Mouse (Mus musculus): ENCODE measurements around the gene Umad1.
"Not testable (repeated sequence)": the region's sequence is repeated elsewhere in the genome, so short reads cannot be mapped to it uniquely, and the experiment has no call there.

Umad1 gene

GRCm38 (mm10) chr6:8319591-8319990 lies 60.5 kb downstream of the Umad1 start:
- DNase-seq, result no peak

DNA sequence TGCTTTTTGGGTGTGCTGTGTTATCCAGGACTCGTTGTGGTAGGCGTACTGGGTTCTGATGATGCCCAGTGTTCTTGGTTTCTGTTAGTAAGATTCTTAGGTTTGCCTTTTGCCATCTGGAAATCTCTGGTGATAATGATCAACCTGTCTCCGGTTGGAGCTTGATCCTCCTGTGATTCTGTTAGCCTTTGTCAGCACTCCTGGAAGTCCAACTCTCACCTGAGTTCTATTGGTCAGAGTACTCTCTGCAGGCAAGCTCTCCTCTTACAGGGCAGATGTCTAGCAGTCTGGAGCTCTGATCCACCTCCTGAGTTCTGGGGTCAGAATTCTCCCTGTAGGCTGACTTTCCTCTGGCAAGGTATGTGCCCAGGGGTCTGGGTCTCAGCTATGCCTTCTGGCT lies 72.4 kb downstream of the Umad1 start:
- DNase-seq, result not testable (repeated sequence)

GRCm38 (mm10) chr6:8333380-8333779 lies 74.3 kb downstream of the Umad1 start:
- DNase-seq, result no peak

- DNase-seq, result no peak
Measured at GRCm38 (mm10) chr6:8336487-8337390, 77.7 kb downstream of the Umad1 start.

GRCm38 (mm10) chr6:8339453-8339852 lies 80.4 kb downstream of the Umad1 start:
- DNase-seq, result no peak

DNA sequence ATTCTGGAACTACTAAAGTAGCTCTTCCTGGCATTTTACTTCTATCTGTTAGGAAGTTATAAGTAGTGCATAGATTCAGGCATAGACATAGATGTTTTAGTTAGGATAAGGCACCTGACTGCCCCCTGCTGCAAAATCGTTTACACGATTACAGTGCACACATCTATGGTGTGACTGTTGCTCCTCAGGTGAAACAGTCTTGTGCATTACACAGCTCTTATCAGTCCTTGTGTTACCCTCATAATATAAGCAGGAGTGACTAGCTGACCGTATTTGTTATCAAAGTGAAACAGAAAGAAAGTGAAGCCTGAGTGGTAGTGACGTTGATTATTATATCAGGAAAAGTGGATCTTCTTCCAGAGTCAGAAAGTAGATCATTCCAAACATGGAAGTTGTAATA lies 84.2 kb downstream of the Umad1 start:
- no peak for DNase-seq

GRCm38 (mm10) chr6:8345219-8345856 lies 86.2 kb downstream of the Umad1 start:
- no peak for DNase-seq

GRCm38 (mm10) chr6:8347154-8347553 lies 88.1 kb downstream of the Umad1 start:
- DNase-seq, result no peak

DNA sequence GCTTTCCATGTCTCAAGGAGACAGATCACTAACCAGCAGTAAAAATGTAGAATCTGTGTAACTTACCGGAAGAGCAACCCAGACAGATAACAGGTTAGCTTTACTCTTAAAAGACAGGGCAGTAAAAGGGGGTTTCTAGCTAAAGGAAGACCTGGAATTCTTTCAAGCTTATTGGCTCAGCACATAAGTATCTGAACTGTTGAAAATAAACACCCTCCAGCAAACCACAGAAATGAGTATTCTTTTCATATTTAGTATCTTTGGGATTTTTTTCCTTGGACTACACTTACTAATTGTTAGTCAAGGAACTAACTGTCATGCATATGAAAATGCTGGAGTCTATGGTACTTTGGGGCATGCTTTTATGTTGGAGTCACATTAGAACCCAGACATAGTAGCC lies 89.3 kb downstream of the Umad1 start:
- DNase-seq, result no peak

GRCm38 (mm10) chr6:8349060-8349670 lies 90.1 kb downstream of the Umad1 start:
- DNase-seq, result no peak

GRCm38 (mm10) chr6:8351507-8351906 lies 92.4 kb downstream of the Umad1 start:
- DNase-seq, result no peak

- no peak for DNase-seq
Measured at GRCm38 (mm10) chr6:8352533-8353168, 93.6 kb downstream of the Umad1 start.

DNA sequence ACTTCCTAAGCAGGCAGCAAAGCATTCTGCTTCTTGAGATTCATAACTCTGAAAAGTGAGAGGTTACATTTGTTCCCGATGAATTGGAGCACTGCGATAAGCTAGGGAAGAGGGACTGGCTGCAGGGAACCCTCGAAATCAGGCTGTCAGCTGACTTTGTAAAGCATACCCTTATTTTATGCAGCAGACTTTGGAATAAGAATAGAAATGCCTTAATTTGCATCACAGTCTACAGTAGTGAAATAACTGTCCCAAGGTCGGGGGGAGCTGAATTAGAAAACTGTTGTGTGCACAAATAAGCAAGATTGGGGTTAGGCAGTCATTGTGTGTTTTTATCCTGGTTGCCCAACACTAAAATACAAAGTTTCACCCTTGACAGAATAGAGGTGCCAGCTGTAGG lies 94.4 kb downstream of the Umad1 start:
- DNase-seq, result no peak

GRCm38 (mm10) chr6:8354846-8355245 lies 95.8 kb downstream of the Umad1 start:
- no peak for DNase-seq

DNA sequence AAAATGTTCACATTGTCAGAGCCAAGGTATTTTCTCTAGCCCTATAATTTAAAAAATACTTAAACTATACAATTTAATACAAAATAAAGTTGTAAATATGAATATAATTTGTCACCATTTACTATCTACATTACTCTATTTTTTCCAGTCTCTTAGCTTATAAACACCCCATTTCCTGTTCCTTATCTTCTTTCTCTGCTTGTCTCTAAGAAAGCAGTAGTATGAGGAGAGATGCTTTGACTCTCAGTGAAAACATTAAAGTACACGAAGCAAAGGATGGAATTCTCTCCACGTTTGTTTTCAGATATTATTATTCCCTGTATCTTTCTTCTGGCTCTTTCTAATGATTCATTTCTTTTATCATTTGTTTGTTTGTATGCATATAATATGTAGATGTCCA lies 99.1 kb downstream of the Umad1 start:
- DNase-seq, result no peak

DNA sequence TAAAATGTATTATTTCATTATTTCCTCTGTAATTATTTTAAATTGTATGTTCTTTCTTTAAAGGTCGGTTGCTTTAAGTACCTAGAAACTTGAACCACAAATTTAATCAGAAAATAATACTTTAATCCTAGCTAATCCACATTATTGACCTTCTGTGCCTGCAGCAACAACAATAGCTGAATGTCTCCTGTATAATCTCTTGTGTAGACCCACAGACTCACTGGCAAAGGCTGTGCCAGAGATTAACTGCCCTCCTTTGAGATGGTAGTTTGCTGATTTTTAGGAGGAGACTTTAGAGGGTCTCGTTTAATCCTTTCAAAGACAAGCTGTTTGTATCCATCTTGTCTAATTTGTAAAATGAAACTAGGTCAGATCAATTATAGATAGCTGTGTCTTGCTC lies 99.7 kb downstream of the Umad1 start:
- no peak for DNase-seq

DNA sequence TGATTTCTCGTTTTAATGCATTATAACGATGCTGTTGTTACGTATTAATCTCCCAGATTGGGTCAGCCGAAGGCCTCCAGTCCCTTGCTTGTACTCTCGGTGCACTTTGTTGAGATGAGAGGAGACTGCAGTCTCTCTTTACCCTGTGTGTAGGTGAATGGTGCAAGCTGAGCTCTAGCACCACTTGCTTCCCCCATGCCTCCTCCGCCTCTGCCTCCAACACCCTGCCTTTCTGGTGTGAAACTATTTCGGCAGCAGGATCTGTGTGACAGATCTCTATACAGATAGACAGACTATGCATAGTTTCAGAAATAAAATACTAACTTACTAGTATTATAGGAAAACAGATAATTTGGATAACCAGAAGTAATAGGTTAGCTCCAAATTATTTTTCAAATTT lies 101.7 kb downstream of the Umad1 start:
- DNase-seq, result no peak

DNA sequence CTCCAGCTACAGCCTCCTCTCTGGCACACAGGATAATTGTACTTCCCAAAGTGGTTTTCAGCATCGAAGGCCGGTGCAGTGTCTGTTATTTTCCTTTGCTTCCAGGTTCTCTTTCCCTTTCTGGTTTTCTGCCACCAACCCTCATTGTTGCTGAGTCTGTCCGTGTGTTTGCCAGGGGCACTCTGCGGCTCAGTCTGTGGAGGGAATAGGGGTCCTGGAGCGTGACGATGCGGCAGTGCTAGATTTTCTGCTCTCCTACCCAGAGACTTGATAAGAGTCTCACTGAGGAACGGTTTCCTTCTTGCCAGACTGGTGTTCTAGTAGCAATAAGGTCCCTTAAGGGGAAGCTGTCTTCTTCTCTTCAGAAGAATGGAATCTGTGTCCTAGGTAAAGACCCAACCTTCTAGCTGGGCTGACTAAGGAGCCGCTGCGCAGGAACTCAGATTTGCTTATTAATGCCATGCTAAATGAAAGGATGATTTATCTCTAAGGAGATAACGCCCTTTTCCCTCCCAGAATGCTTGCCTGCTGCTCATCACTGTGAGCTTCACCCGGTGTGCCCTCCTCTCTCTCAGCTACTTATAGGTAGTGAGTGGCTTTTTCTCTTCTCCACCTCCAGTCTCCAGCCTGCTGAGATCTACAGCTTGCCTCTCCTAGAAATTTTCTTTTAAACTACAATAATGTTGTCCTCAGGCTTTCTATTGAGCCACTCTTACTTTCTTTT lies 105.1 kb downstream of the Umad1 start:
- DNase-seq, result no peak

- no peak for DNase-seq
Measured at GRCm38 (mm10) chr6:8364757-8365150, 105.7 kb downstream of the Umad1 start.

- no peak for DNase-seq
Measured at GRCm38 (mm10) chr6:8367675-8368074, 108.6 kb downstream of the Umad1 start.

DNA sequence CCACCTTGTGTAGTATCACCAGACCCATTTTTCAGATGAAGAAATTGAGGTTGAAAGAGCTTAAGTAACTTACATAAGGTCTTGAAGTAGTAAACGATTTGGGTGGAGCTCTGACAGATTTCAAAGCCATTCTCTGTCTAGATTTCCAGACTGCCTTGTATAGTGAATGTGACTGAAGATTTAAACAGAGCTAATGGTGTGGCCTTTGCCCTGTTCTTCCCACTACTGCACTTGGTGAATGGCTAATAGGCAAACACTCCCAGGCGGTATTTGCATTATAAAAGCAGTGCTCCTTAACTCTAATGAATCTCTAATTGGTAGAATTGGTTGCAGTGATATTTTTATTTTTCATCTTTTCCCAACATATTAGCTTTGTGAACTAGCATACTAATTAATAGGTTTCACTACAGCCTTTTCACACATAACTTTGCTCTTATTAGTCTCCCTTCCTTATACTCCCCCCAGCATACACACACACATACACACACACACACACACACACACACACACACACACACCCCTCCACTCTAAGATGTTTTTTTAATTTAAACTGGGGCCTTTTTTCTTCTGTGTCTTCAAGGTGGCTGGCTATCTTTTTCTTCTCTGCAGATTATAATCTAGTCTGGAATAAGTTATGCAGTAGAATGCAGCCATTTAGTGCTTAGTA lies 109.2 kb downstream of the Umad1 start:
- DNase-seq, result no peak

DNA sequence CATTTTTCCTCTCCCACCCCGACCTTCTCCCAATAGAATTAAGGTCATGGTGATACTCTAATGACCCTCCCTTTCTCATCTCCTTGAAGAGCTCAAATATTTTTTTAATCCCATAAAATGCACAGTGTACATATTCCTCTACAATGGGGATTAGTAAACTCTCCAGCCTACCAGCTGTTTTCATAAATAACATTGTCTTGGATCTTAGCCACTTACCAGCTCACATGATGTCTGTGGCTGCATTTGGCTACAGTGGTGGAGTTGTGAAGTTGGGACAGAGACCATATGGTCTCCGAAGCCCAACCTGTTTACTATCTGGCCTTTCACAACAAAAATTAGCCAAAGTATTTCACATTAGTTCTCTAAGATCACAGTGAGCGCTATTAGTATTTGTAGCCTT lies 111.5 kb downstream of the Umad1 start:
- no peak for DNase-seq
